Mouse (Mus musculus) gastrocnemius, postnatal 14 days (tissue): ENCODE data around the gene Birc3. TPM values are rescaled to one million over a fixed set of nuclear protein-coding genes. Genes with fewer than 3 reads are reported as not detected.
"Not testable (repeated sequence)": the region's sequence is repeated elsewhere in the genome, so short reads cannot be mapped to it uniquely, and the experiment has no call there.

Source experiments
- DNase-seq: peaks from one replicate; pipeline ENCODE4 v3.0.0; 2021; ENCODE audit warnings: mixed read lengths
- intact Hi-C: fragments of 180-260 bp; cut with DNase I; formaldehyde crosslinking; loops from one replicate; pipeline ENCODE4 v1.15.1; 2025; ENCODE audit warnings: low total_unique reads
- total RNA-seq, 2 experiments: library from RNA; stranded (reverse); gene quantifications; 2 replicates each; pipeline ENCODE4 v1.2.3; 2021

Gene Birc3
- total RNA-seq, 2 experiments from 2014 or later = 6.1 to 8.5 TPM

- intact Hi-C loops = no loop called here
- no peak for DNase-seq
These were observed 2.2 kb downstream of the Birc3 start for GRCm38 (mm10) chr9:7870556-7871315.

GRCm38 (mm10) chr9:7868838-7869491 lies 4.0 kb downstream of the Birc3 start:
- intact Hi-C loops = no loop called here
- DNase-seq = no peak

GRCm38 (mm10) chr9:7867981-7868380 lies 5.0 kb downstream of the Birc3 start:
- intact Hi-C loops = no loop called here
- no peak for DNase-seq

GRCm38 (mm10) chr9:7866981-7867380 lies 6.0 kb downstream of the Birc3 start:
- intact Hi-C loops, DNase-seq: not testable (repeated sequence)

- intact Hi-C loops = no loop called here
- DNase-seq = no peak
These were observed 12.0 kb downstream of the Birc3 start for GRCm38 (mm10) chr9:7860976-7861375.

- intact Hi-C loops = loop anchor here (10.0 kb wide), 1 partner anchor 141 kb away; no protein-coding TSS in a partner anchor
- no peak for DNase-seq
These were observed 17.1 kb downstream of the Birc3 start for GRCm38 (mm10) chr9:7855912-7856311.

GRCm38 (mm10) chr9:7855374-7855773 lies 17.6 kb downstream of the Birc3 start:
- DNase-seq = no peak
- intact Hi-C loops = loop anchor here (10.0 kb wide), 1 partner anchor 141 kb away; no protein-coding TSS in a partner anchor

GRCm38 (mm10) chr9:7854196-7854595 lies 18.8 kb downstream of the Birc3 start:
- intact Hi-C loops = loop anchor here (10.0 kb wide), 1 partner anchor 139 kb away; no protein-coding TSS in a partner anchor
- not testable (repeated sequence) for DNase-seq

GRCm38 (mm10) chr9:7852346-7853230 lies 20.4 kb downstream of the Birc3 start:
- intact Hi-C loops = loop anchor here (10.0 kb wide), 1 partner anchor 138 kb away; no protein-coding TSS in a partner anchor
- DNase-seq = no peak

- DNase-seq = no peak
- intact Hi-C loops = loop anchor here (10.0 kb wide), 1 partner anchor 137 kb away; no protein-coding TSS in a partner anchor
These were observed 21.1 kb downstream of the Birc3 start for GRCm38 (mm10) chr9:7851841-7852240.

- DNase-seq = no peak
- intact Hi-C loops = no loop called here
These were observed 24.8 kb downstream of the Birc3 start for GRCm38 (mm10) chr9:7848191-7848590.

GRCm38 (mm10) chr9:7846667-7847199 lies 26.3 kb downstream of the Birc3 start:
- no peak for DNase-seq
- intact Hi-C loops = no loop called here

GRCm38 (mm10) chr9:7845216-7845895 lies 27.6 kb downstream of the Birc3 start:
- DNase-seq = no peak
- intact Hi-C loops = no loop called here

- intact Hi-C loops = no loop called here
- DNase-seq = no peak
These were observed 31.8 kb downstream of the Birc3 start for GRCm38 (mm10) chr9:7841221-7841620.

GRCm38 (mm10) chr9:7837806-7838440 lies 35.1 kb downstream of the Birc3 start:
- intact Hi-C loops = no loop called here
- no peak for DNase-seq

- intact Hi-C loops = no loop called here
- peak; percentile 96 for DNase-seq
These were observed 35.8 kb downstream of the Birc3 start, which contains the start of gene Birc2 for GRCm38 (mm10) chr9:7836905-7837805. TSS of gene Birc2 (minus strand) at chr9:7837064.

- peak; percentile 17 for DNase-seq
- intact Hi-C loops = no loop called here
These were observed 36.7 kb downstream of the Birc3 start for GRCm38 (mm10) chr9:7836331-7836730.
